Mouse (Mus musculus) heart, adult 8-10 months (tissue): ENCODE data around the gene Frrs1l. TPM values are rescaled to one million over a fixed set of nuclear protein-coding genes. Genes with fewer than 3 reads are reported as not detected.

Experiments used
- DNase-seq: peaks from one replicate; pipeline ENCODE4 v3.0.0; 2022; ENCODE audit warnings: low spot score
- total RNA-seq, 4 experiments: library from RNA; stranded (reverse); gene quantifications; 2 replicates each; pipeline ENCODE4 v1.2.4; 2022

The Frrs1l gene
- total RNA-seq, 4 experiments from 2014 or later, result 0.09 to 0.23 (median 0.10) TPM

GRCm38 (mm10) chr4:56989431-56990214, 568 bp downstream of the Frrs1l start:
- no peak for DNase-seq

GRCm38 (mm10) chr4:56965586-56966179, 24.5 kb downstream of the Frrs1l start:
- DNase-seq, result no peak

GRCm38 (mm10) chr4:56963687-56964086, 26.5 kb downstream of the Frrs1l start:
- DNase-seq, result no peak

DNA sequence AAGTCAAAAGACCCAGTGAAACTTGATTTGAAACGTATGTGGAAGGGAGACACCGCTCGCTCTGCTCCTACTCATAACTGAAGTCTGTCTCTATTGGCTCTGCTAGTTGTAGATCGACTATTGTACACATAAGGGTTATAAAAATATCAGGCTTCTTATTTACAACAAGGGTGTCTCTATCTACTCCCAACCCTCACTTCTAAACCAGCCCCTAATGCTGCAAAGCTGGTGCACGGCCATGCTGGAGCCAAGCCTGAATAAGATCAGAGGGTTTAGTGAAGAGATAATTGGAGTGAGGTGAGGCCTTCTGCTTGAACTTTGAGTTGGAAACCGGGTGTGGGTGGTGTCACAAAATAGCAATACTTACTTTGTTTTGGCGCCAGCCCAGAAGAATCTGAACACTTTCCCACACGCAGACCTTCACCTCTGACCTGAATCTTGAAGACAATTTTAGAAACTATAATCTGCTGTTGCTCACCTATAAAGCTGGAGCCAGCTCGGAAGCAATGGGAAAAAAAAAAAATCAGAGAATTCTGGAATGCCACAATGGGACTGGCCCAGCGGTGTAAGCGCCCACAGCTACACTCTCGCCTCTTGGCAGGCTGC, 28.8 kb downstream of the Frrs1l start:
- DNase-seq, result peak; percentile 68

DNA sequence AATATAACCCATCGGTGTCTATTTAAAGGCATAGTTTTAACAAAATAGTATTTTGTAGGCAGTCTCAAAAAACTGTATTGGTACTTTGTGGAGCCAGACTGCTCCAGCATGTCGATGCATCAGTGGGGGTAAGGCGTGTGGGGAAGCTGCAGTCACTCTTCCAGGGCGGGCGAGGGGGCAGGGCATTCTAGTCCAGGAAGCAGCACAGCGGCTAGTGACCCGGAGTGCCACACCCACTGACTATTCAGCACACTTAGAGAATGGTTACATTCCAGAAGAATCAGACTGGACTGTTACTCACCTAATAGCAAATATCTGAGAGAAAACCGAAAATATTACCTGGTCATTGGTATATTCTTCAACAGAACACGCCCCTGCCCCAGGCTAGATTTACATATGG, 32.7 kb downstream of the Frrs1l start:
- DNase-seq, result no peak

DNA sequence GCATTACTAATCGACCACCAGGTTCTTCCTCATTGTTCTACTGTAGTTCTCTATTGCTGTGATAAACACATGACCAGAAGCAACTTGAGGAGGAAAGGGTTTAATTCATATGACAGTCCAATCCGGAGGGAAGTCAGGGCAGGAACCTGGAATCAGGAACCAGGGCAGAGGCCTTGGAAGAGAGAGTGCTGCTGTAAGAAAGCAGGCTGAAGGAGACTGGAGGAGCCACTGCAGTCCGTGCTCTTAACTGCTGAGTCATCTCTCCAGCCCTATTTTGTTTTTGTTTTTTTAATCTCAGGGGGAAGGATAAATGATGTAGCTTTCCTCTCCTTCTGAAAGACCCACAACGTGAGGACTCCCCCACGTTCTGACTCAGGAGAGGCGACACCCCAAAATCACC, 37.0 kb downstream of the Frrs1l start:
- DNase-seq, result no peak

DNA sequence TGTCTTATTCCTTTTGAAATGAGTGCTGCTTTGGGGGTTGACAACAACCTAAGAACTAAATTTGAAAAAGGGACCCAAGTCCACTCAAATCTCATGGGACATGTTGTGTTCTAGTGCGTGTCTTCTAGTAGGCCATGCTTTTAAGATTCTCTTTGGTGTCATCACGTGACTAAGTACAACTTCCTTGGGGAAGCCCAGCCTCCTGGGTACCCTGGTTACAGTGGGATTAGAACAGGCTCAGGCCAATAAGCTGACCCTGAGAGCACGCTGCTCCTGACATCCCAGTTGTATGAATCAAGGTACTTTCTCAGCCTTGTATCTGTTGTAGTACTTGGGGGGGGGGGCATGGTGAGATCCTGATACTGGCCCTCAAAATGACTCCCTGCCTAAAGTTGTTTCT, 38.5 kb downstream of the Frrs1l start:
- DNase-seq, result no peak

DNA sequence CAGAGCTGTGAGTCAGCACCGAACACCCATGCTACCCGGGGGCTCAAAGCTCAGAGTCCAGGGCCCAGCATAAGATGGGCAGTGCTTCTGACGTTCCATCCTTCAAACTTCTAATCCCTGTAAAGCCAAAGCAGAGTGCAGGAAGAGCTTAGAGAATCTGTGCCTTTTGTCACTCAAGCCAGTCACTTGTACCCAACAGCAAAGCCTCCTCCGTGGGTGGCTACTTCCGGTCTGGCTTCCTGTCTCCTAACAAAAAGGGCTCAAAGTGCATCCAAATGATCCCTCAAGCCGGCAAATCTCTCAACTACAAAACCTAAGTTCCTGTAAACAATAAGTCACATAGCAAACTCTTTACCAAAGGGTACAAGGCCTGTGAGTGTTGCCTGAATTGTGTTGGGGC, 40.7 kb downstream of the Frrs1l start:
- DNase-seq, result no peak

DNA sequence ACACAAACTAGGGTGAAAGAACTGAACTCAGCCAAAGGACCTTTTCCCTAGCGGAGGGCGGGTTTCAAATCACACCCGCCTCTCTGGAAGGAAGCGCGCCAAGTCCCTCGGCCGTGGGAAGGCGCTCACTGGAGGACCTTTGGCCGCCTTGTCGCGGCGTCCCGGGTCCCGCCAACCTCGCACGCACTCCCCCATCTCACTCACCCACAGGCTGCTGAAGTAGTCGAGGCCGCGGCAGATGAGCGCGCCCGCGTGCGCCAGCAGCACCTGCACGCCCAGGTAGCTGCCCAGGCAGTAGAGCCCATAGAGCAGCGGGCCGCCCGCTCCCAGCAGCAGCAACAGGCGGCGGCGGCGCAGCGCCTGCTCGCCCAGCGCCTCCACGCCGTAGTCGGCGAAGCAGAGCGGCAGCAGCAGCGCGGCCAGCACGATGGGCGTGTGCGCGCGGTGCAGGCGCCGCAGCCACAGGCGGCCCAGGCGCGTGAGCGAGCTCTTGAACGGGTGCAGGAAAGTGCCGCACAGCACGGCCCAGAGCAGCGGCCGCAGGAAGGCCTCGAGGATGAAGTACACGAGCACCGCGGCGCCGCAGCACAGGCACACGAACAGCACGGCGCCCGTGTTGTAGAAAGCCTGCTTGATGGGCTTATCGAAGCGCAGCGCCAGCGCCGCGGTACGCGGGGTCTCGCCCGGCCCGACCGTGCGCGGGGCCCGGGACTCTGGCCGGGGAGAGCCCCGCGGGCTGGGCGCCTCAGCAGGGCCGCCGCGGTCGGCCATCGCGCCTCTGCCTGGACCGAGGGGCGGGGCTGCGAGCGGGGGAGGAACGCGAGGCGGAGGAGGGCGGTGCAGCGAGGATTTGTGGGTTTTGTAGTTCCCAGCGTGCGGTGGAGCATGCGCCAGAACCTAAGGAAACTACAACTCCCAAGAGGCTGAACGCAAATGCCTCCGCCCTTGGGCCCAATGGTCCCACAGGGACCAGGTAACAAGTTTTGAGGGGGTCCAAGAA, 43.2 kb downstream of the Frrs1l start, which contains the start of gene Tmem245:
Gene Tmem245 (minus strand): TSS at position 797 of the 1,000 bp plus-strand sequence.
- peak; percentile 94 for DNase-seq

DNA sequence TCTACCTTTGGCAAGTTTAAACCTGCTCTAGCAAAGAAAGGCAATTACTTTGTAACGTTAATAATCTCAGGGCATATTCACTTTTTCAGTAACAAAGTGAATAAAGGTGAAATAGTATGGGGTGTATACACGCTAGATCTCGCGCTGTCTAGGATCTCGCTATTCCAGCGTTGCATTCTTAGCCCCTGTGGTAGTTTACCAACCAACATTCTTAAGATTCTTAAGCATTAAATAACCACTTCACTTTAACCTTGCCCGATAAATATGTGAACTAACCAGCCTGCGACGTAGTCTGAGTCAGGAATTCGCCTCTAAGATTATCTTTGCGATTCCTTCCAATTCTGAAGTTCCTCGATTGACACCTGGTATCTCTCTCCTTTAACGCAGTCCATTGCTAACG, 44.0 kb downstream of the Frrs1l start:
- DNase-seq, result no peak

- DNase-seq, result no peak
Observed at GRCm38 (mm10) chr4:56944286-56944685, 45.9 kb downstream of the Frrs1l start.

DNA sequence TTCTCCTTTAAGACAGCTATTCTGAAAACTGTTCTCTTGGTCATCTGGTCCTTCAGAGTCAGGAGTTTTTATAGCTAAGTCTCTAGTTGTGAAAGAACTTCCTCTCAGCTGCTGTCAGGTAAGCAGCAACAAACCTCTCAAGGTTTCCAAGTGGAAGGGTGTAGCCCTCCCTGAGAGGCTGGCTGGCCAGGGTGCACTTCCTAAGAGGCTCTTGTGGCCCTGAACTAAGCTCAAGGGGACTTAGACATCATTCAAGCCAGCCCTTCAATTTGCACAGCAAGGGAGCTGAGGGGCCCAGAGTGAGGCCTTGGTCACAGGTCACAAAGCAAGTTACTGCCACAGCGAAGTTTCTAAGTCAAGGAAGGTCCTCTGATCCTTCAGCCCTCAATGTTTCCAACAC, 46.9 kb downstream of the Frrs1l start:
- no peak for DNase-seq

DNA sequence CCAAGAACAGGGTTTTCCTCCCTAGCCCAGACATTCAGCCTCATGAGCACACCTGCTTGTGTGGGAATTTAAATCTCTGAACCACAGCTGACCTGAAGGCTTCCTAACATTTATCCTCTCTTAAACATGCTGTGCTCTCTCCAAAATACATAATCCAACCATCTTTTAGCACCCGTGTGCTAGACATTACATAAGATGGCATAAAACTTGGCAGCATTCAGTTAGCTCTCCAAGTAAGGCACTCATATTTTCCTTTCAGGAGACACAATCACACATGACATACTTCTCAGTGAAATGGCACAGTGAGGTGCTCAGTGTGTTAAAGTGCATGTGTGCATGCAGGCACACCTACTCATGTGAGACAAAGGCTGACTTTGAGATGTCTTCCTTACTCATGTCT, 47.6 kb downstream of the Frrs1l start:
- DNase-seq, result no peak

- DNase-seq, result no peak
Observed at GRCm38 (mm10) chr4:56941481-56941880, 48.7 kb downstream of the Frrs1l start.

DNA sequence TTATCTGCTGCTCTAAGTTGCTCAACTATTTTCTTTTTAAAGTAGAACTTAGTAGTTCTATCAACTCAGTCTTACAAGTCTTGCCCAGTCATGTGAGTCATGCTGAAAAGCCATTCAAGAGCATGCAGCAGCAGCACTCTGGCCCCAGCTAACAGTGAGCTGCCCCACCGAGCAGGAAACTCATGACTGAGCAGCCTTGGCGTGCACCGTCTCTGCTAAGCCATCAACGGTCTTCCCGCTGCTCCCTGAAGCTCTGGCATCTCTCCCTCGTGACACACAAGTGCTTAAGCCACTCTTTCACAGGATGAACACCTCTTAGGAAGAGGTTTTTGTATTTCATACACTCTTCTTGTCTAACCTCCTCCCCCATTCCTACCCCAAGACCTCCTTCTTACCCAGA, 53.1 kb downstream of the Frrs1l start:
- DNase-seq, result no peak

- DNase-seq, result no peak
Observed at GRCm38 (mm10) chr4:56935327-56935726, 54.9 kb downstream of the Frrs1l start.

GRCm38 (mm10) chr4:56933154-56933553, 57.0 kb downstream of the Frrs1l start:
- DNase-seq, result no peak

DNA sequence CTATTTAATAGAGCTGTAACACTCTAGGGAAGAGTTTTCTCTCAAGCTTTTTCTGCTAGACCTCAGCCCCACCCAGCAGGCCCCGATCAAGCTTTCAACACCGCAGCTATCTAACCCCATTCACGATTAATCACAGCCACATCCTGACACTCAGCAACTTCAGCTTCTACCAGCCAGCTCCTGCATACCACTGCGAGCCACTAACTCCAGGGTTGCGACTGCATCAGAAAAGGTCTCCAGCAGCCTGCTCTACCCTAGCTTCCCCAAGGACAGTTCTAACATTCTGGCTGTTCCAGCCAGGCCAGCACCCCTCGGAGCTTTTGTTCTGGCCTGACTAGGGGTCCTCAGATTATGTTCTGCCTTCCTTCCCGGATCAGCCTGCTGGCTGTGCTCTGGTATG, 58.1 kb downstream of the Frrs1l start:
- DNase-seq, result no peak

- no peak for DNase-seq
Observed at GRCm38 (mm10) chr4:56930312-56930711, 59.9 kb downstream of the Frrs1l start.

DNA sequence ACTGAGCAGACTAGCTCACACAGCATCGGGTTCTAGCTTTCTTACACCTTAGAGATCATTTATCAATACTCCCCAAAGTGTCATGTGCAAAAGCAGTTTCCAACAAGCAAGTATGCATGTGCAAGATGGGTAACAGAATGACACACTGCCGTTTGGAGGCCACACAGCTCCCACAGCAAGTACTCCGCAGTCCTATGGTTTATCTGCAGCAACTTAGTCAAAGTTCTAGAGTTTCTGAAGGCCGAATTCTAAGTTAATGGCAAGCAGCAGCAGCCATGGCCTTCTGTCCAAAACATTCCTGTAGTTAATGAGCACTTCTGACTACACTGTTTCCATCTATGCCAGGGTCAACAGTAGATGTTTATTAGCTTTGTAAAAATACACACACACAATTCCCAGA, 63.2 kb downstream of the Frrs1l start:
- no peak for DNase-seq

DNA sequence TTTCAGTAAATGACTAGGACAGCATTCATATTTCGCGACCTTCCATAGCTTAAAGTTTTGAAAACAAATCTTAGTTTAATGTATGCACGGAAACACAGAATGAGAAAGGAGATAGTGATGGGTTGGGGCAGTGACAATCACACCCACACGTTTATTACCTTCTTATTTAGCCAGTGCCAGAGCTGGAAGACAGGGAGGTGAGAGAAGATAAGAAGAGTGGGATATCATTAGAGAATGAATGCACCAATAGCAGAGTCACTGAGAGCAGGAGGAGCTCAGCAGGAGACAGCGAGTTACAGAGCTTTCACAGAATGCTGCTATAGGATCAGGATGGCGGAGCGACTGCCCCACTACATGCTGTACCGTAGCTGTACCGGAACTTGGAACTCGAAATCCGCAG, 68.0 kb downstream of the Frrs1l start:
- DNase-seq, result no peak
